Mouse (Mus musculus) hindbrain, embryonic 15.5 days (tissue): Measurements from ENCODE around the gene Msi2. TPM values are rescaled to one million over a fixed set of nuclear protein-coding genes. Genes with fewer than 3 reads are reported as not detected.

ENCODE experiments used
- ATAC-seq: fragments of 200-750 bp; cut with Nextera tagmentation; 2 replicates; pipeline ENCODE4 v1.8.0; 2017; ENCODE audit warnings: low read depth, moderate number of reproducible peaks, moderate TSS enrichment; ENCODE audit not compliant: low FRiP score
- H3K27ac ChIP-seq: fragments of 300-500 bp; sonication (generic); replicated peaks from 2 replicates; pipeline ENCODE4 v1.5.1; 2015; ENCODE audit warnings: mild to moderate bottlenecking, inconsistent platforms
- H3K27me3 ChIP-seq: fragments of 300-500 bp; sonication (generic); 2 replicates; pipeline ENCODE4 v1.6.1; 2015; ENCODE audit warnings: control low read depth, inconsistent platforms
- H3K36me3 ChIP-seq: fragments of 300-500 bp; sonication (generic); 2 replicates; pipeline ENCODE4 v1.6.1; 2015; ENCODE audit warnings: control low read depth, inconsistent platforms
- H3K4me1 ChIP-seq: fragments of 300-500 bp; sonication (generic); replicated peaks from 2 replicates; pipeline ENCODE4 v1.6.1; 2015; ENCODE audit warnings: control low read depth, inconsistent platforms
- H3K4me2 ChIP-seq: fragments of 300-500 bp; sonication (generic); 2 replicates; pipeline ENCODE4 v1.6.1; 2015; ENCODE audit warnings: moderate library complexity, mild to moderate bottlenecking, inconsistent platforms
- H3K4me3 ChIP-seq: fragments of 300-500 bp; sonication (generic); 2 replicates; pipeline ENCODE4 v1.5.1; 2015; ENCODE audit warnings: mild to moderate bottlenecking, inconsistent platforms
- H3K9ac ChIP-seq: fragments of 300-500 bp; sonication (generic); 2 replicates; pipeline ENCODE4 v1.6.1; 2015; ENCODE audit warnings: inconsistent platforms
- H3K9me3 ChIP-seq: fragments of 300-500 bp; sonication (generic); 2 replicates; pipeline ENCODE4 v1.6.1; 2016; ENCODE audit warnings: control low read depth, inconsistent platforms
- WGBS: fragments of 180-500 bp; shearing (Covaris S2); methylation state at CpG from one replicate; pipeline ENCODE4 v1.1.7; 2015; 5-methylcytosine and 5-hydroxymethylcytosine counted together
- polyA plus RNA-seq: library from polyadenylated mRNA; unstranded; fragments of >200 nt; fragmentation: Nextera tagmentation; extraction: Ambion mirVana; gene quantifications from 2 replicates; pipeline ENCODE4 v1.2.1, GENCODE M21; 2015

The Msi2 gene
- polyA plus RNA-seq, 1 experiment from 2014 or later = 35.9 TPM

GRCm38 (mm10) chr11:88404247-88404677 lies 314.1 kb downstream of the Msi2 start:
- ATAC-seq = no peak

GRCm38 (mm10) chr11:88402290-88402689 lies 316.0 kb downstream of the Msi2 start:
- WGBS = 17% methylated on average over 7 of the region's 7 CpGs
- Histone ChIP-seq H3K4me1 (peaks cover 78% of the 10 kb centered on the region), H3K4me3 (no peak overlapping the region), H3K4me2 (no peak overlapping the region), H3K9ac (no peak overlapping the region), H3K36me3 (no peaks in the 10 kb centered on the region), H3K27ac (peak overlapping the region; percentile 87), H3K9me3 (no peaks in the 10 kb centered on the region), H3K27me3 (no peaks in the 10 kb centered on the region)
- no peak for ATAC-seq

More at GRCm38 (mm10) chr11:88404247-88404677, 314.1 kb downstream of the Msi2 start:
- Histone ChIP-seq H3K4me1 (peaks cover 81% of the 10 kb centered on the region), H3K4me2 (0 out of 2 replicates have a peak overlapping the region, but pooled peaks have one; percentile 32), H3K4me3 (no peak overlapping the region), H3K36me3 (no peaks in the 10 kb centered on the region), H3K9me3 (no peaks in the 10 kb centered on the region), H3K9ac (peak overlapping the region; percentile 15), H3K27me3 (no peaks in the 10 kb centered on the region), H3K27ac (peak overlapping the region; percentile 87)
- WGBS = 47% methylated on average over 5 of the region's 5 CpGs

- H3K27ac ChIP-seq = peak overlapping the region; percentile 87
- no peak overlapping the region for H3K9ac ChIP-seq
- H3K27me3 ChIP-seq = no peaks in the 10 kb centered on the region
- H3K36me3 ChIP-seq = no peaks in the 10 kb centered on the region
- peaks cover 72% of the 10 kb centered on the region for H3K4me1 ChIP-seq
- WGBS = 32% methylated on average over 6 of the region's 6 CpGs
- no peaks in the 10 kb centered on the region for H3K9me3 ChIP-seq
- no peak overlapping the region for H3K4me2 ChIP-seq
- H3K4me3 ChIP-seq = no peak overlapping the region
- ATAC-seq = no peak
These were observed 317.0 kb downstream of the Msi2 start for GRCm38 (mm10) chr11:88401333-88401732.

- Histone ChIP-seq H3K9me3 (no peaks in the 10 kb centered on the region), H3K36me3 (no peaks in the 10 kb centered on the region), H3K27ac (peak overlapping the region; percentile 87), H3K9ac (no peak overlapping the region), H3K27me3 (no peaks in the 10 kb centered on the region), H3K4me1 (peaks cover 69% of the 10 kb centered on the region), H3K4me3 (no peak overlapping the region), H3K4me2 (no peak overlapping the region)
- no peak for ATAC-seq
- 58% methylated on average over 10 of the region's 10 CpGs for WGBS
These were observed 317.4 kb downstream of the Msi2 start for GRCm38 (mm10) chr11:88400926-88401325.

GRCm38 (mm10) chr11:88400235-88400634 lies 318.1 kb downstream of the Msi2 start:
- no peaks in the 10 kb centered on the region for H3K9me3 ChIP-seq
- WGBS = 76% methylated on average over 6 of the region's 6 CpGs
- no peak overlapping the region for H3K4me2 ChIP-seq
- no peak overlapping the region for H3K9ac ChIP-seq
- H3K27ac ChIP-seq = peak overlapping the region; percentile 87
- no peaks in the 10 kb centered on the region for H3K36me3 ChIP-seq
- no peak overlapping the region for H3K4me3 ChIP-seq
- peaks cover 69% of the 10 kb centered on the region for H3K4me1 ChIP-seq
- 0 out of 2 replicates have a peak, but pooled peaks have one; percentile 5 for ATAC-seq
- H3K27me3 ChIP-seq = no peaks in the 10 kb centered on the region

GRCm38 (mm10) chr11:88399431-88399830 lies 318.9 kb downstream of the Msi2 start:
- peak overlapping the region; percentile 31 for H3K27ac ChIP-seq
- H3K4me1 ChIP-seq = peaks cover 69% of the 10 kb centered on the region
- no peaks in the 10 kb centered on the region for H3K36me3 ChIP-seq
- 36% methylated on average over 5 of the region's 5 CpGs for WGBS
- no peak overlapping the region for H3K4me2 ChIP-seq
- no peaks in the 10 kb centered on the region for H3K9me3 ChIP-seq
- H3K9ac ChIP-seq = no peak overlapping the region
- no peak overlapping the region for H3K4me3 ChIP-seq
- ATAC-seq = no peak
- H3K27me3 ChIP-seq = no peaks in the 10 kb centered on the region

- Histone ChIP-seq H3K4me2 (no peak overlapping the region), H3K9ac (no peak overlapping the region), H3K36me3 (no peaks in the 10 kb centered on the region), H3K27ac (peak overlapping the region; percentile 31), H3K4me3 (no peak overlapping the region), H3K4me1 (peaks cover 69% of the 10 kb centered on the region), H3K9me3 (no peaks in the 10 kb centered on the region), H3K27me3 (no peaks in the 10 kb centered on the region)
- ATAC-seq = no peak
- WGBS = 64% methylated on average over 5 of the region's 5 CpGs
These were observed 319.3 kb downstream of the Msi2 start for GRCm38 (mm10) chr11:88399028-88399427.

- Histone ChIP-seq H3K36me3 (no peaks in the 10 kb centered on the region), H3K9me3 (no peaks in the 10 kb centered on the region), H3K27me3 (no peaks in the 10 kb centered on the region), H3K27ac (peak overlapping the region; percentile 74), H3K9ac (no peak overlapping the region), H3K4me3 (no peak overlapping the region), H3K4me2 (no peak overlapping the region), H3K4me1 (peaks cover 38% of the 10 kb centered on the region)
- 48% methylated on average over 8 of the region's 8 CpGs for WGBS
- ATAC-seq = no peak
These were observed 323.0 kb downstream of the Msi2 start for GRCm38 (mm10) chr11:88395076-88395990.

GRCm38 (mm10) chr11:88394341-88395075 lies 323.8 kb downstream of the Msi2 start:
- Histone ChIP-seq H3K4me1 (peaks cover 41% of the 10 kb centered on the region), H3K9ac (no peak overlapping the region), H3K4me3 (no peak overlapping the region), H3K36me3 (no peaks in the 10 kb centered on the region), H3K27ac (peak overlapping the region; percentile 74), H3K27me3 (no peaks in the 10 kb centered on the region), H3K9me3 (no peaks in the 10 kb centered on the region), H3K4me2 (no peak overlapping the region)
- ATAC-seq = no peak
- 55% methylated on average over 19 of the region's 19 CpGs for WGBS

GRCm38 (mm10) chr11:88392715-88393114 lies 325.6 kb downstream of the Msi2 start:
- no peak overlapping the region for H3K4me3 ChIP-seq
- H3K4me2 ChIP-seq = no peak overlapping the region
- H3K4me1 ChIP-seq = peaks cover 38% of the 10 kb centered on the region
- H3K27me3 ChIP-seq = no peaks in the 10 kb centered on the region
- 73% methylated on average over 10 of the region's 10 CpGs for WGBS
- no peak overlapping the region for H3K9ac ChIP-seq
- H3K9me3 ChIP-seq = no peaks in the 10 kb centered on the region
- H3K27ac ChIP-seq = no peak overlapping the region
- H3K36me3 ChIP-seq = no peaks in the 10 kb centered on the region
- no peak for ATAC-seq

- H3K27ac ChIP-seq = no peak overlapping the region
- no peak overlapping the region for H3K4me3 ChIP-seq
- H3K9ac ChIP-seq = no peak overlapping the region
- peaks cover 35% of the 10 kb centered on the region for H3K4me1 ChIP-seq
- WGBS = 77% methylated on average over 8 of the region's 8 CpGs
- no peaks in the 10 kb centered on the region for H3K27me3 ChIP-seq
- no peak for ATAC-seq
- no peak overlapping the region for H3K4me2 ChIP-seq
- H3K9me3 ChIP-seq = no peaks in the 10 kb centered on the region
- H3K36me3 ChIP-seq = no peaks in the 10 kb centered on the region
These were observed 327.0 kb downstream of the Msi2 start for GRCm38 (mm10) chr11:88391181-88391814.
